Mouse (Mus musculus): ENCODE results near the gene Prap1.
A peak's percentile ranks its signal among the peaks of the same experiment; 100 is the strongest.
"Not testable (repeated sequence)": the region's sequence is repeated elsewhere in the genome, so short reads cannot be mapped to it uniquely, and the experiment has no call there.

Prap1 gene

DNA sequence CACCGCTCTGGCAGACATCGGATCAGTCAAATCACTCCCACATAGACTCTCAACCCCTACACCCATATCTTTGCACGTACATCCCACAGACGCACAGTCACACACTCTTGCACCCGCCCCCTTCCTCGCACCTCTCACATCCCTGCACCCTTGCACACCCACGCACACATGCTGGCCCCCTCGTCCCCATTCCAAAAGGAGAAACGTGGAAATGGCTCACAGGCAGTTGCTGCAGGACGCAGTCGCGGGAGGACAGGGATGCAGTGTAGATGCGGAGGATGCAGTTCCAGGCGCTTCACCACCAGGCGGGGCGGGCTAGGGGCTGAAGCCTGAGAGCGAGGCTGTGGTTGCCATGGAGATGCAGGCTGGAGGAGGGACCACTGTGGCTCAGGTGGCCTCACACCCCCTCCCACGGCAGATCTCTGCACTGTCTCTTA is 10.9 kb upstream of the Prap1 start, which contains the start of gene Caly:
TSS of gene Caly (minus strand) at position 307 of the 437 bp plus-strand sequence.
- DNase-seq: no peak

DNA sequence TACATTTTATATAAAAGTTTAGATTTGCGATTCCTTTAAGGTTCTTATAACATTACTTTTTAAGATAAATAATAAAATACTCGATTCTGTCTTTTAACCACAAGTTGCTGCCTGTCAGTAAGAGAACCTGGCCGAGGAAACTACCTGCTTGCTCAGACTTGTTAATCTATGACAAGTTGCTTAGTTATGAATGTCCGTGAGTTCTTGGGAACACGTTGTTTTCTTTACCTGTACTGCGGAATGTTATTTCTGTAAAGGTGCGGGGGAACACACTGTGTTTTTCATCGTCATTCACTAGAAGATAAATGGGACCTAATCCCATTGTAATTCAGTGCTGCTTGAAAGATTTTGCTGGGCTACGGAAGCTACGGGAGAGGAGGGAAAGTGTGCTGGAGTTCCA is 2.6 kb upstream of the Prap1 start:
- no peak for DNase-seq

DNA sequence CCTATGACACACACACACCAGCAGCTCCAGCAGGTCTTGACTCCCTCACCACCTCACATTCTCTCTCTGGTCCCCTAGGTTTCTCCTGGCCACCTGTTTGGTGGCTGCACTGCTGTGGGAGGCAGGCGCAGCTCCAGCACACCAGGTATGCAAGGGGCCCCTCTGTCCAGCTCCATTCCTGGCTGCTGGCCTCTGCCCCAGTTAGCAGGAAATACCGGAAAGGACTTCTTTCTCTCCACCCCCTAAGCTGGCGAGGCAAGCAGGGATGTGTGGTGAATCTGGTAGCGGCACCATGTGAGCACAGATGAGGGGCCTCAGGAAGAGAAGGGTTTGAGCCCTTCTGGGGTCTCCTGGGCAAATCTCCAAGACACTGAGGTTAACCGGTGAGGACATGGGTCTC is 1.8 kb downstream of the Prap1 start:
- no peak for DNase-seq

DNA sequence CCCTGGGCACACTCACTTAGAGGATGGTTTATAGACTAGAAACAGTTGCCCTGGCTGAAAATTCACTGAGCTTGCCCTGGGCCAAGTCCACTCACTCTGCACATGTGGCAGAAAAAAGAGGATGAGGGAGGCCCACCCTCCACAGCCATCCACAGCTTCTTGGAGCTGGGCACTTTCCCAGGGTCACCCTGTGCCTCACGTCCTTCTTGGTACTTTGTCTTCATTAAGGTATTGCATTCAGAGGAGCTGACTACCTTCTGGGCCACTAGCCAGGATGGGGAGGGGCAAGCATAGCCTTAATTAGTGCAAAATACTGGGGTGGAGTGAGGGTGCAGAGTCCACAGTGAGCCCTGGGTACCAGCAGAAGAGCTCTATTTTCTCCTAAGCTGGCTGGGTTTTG is 2.4 kb downstream of the Prap1 start:
- DNase-seq: no peak

DNA sequence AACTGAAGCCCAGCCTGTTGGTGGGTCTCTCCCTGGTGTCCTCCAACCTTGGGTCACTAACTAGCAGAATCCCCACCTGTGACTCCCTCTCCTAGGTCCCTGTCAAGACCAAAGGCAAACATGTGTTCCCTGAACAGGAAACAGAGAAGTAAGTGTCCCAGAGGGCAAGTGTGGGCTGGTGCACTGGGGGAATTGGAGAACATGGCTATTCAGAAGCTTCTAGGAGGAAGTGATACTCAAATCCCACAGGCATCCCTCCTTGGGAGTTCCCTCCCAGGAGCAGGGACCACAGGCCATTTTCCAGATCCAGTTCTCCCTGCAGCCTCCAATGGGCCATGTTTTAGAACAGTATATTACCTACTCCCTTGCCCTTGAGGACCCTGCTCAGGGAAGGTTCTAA is 2.9 kb downstream of the Prap1 start:
- DNase-seq: no peak

DNA sequence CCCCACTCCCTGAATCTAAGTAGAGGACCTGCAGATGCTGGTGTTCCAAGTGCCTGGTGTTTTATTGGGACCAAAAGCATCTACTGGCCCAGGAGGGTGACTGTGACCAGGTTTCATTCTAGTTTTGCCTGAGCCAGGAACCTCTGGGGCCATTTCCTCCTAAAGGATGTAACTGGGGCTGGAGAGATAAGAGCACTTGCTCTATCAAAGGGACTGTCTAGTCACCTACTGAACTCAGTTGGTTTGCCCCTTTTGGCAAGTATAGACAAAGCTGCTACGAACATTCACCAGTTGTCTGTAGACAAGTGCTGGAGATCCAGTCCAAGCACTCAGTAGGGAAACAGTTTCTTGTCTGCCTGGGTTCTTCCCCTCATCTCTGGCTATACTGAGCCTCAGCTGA is 5.3 kb downstream of the Prap1 start:
- DNase-seq: no peak

DNA sequence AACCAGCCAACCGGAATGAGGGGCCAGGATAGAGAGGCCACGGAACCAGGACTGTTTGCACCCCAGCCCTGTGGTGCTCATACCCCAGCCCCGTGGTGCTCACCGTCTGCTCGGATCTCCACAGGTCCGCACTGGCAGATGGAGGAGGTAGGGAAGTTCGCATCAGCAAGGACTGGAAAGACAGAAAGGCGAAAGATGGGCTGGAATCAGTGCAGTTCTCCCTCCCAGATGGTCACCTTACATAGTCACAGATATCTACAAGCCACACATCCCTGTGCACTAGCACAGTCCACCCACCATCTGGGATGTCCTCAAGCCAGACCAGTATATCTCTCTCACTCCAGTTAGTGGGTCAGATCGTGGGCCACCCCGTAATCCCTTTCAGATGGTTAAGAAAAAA is 8.3 kb downstream of the Prap1 start:
- no peak for DNase-seq

DNA sequence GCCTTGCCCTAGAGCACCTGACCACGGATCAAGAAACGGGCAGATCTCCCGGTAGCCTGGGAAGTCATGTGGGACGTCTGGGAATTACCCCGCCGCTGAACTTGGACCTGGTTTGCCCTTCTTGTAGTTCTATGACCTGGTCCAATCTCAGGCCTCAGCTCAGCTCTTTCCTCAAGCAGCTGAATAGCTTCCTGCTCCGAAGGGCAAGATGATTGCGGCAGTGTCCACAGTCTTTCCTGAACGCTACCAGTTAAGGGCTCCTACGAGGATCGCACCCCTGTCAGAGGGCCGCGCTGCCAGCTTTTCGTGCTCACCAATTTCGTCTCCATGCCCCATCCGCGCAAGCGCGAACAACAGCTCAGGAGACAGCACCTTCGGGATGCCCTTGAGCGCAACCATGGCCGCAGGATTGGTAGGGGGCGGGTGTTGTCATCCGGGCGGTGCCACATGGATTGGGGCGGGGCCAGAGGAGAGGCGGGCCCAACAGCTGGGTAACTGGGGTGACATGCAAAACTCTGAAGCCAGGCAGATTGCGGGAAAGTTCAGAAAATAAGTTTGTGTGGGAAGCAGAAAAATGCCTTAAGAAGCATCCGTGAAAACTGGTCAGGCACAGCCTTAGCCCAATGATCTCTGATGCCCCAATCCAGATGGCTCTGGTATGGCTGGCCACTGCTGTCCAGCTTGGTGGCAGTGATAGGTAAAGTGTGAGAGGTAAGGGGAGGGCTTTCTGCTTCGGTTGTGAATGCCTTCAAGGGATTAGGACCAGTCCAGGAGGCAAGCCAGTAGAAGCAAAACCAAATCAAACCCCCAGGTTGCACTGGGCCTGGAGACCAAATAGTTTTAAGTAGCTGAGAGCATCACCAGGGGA is 9.0 kb downstream of the Prap1 start, which contains the start of gene Fuom:
TSS of gene Fuom (minus strand) at position 449 of the 868 bp plus-strand sequence.
- peak; percentile 67 to 78 for DNase-seq

DNA sequence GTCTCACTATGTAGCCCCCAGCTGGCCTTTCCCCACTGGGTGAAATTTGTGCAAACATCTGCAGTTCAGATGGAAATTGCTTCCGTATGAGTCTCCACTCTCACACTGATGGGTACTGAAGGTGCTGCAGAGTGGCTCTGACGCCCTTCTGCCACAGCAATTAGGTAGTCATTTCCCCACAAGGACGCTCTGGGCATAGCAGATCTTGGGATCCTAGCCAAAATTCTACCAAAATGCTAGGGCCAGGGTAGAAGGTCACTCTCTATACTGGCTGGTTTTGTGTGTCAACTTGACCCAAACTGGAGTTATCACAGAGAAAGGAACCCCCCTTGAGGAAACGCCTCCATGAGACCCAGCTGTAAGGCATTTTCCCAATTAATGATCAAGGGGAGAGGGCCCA is 10.8 kb downstream of the Prap1 start:
- no peak for DNase-seq

DNA sequence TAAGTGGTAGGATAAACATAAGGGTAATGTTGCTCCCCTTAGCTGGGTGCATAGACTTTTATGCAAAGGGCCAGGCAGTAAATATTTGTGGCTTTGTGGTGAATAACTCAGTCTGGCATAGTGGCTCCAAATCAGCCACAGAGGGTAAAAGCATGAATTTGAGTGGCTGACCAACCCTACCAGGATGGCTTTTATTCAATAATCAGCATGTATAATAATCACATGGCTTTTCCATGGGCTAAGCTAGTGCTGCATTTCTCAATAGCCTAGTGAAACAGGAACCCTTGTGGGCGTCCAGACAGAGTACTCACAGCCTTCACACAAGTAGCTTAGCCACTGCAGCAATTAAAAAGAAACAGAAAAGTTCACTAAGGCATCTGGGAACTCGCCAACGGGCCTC is 18.7 kb downstream of the Prap1 start:
- DNase-seq: no peak

DNA sequence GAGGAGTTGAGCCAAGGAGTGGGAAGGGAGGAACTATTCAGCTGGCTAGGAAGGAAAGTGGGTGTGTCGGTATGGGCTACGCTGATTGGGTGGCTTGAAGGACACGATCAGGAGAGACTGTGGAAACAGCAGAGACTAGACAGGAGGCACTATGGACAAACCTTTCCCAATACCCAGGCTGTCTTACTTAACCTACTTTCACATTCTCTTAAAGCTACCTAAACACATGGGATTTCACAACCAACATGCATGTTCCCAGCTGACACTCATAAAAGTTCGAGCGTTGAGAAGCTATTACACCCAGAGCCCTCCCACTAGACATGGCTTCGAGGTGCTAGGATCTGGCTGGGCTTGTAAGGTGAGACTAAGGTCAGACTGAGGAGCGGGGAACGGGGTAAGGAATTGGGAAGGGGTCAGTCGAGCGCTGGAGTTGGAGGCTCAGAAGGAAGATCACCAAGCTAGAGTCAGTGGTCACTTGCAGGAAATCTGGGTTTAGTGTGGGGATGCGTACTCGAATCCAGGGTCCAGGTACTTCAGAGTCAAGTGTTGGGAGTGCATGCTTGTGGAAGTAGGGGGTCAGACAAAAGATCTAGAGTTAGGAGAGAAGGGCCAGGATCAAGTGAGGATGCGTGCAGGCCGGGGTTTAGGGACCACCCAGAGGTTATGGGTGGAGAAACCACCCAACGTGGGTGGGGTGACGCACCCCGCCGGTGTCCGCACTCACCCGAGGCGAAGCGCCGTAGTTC is 22.6 kb downstream of the Prap1 start, which contains the start of gene Paox:
TSS of gene Paox (plus strand) at position 217 of the 746 bp plus-strand sequence.
- DNase-seq: no peak

DNA sequence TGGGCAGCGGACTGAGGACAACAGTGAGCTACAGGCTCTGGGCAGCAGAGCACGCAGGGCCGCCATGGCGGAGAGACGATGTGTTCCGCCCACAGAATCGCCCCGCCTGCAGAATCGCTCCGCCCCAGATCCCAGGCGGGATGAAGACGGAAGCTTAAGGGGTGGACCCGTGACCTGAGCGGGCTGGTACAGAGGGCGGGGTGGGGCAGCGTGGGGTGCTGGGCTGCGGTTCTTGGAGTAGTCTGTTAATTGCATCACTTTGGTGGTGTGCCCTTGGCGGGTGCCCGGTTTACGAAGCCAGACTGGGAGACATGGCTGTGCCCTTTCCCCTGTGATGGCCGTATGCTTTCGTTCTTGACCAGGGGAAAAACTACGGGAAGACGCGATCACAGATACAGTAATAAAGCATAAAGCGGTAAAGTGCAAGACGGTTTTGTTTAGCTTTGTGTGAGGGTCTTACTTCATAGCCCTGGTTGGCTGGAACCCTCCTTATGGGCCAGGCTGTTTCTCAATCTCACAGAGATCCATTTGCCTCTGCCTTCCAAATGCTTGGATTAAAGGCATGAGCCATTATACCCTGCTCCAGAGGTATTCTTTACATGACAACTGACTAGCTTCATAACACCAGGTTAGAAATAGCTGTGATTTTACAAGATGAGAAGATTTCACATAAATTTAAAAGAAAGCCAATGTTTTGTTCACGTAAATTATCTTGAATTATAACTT is 23.3 kb downstream of the Prap1 start, which contains the start of gene Echs1:
TSS of gene Echs1 (minus strand) at position 148 of the 726 bp plus-strand sequence.
- peak; percentile 82 to 90 for DNase-seq

DNA sequence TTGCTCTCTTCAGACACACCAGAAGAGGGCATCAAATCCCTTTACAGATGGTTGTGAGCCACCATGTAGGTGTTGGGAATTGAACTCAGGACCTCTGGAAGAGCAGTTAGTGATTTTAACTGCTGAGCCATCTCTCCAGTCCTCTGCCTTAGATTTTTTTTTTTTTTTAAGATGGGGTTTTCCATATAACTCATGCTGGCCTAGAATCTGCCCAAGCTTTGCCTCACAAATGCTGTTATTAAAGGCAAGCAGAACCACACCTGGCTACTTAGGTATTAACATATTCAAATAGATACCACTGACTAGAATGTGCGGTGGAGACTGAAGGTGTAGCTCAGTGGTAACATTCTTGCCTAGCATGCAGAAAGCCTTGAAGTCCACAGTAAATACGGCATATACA is 27.3 kb downstream of the Prap1 start:
- no peak for DNase-seq

DNA sequence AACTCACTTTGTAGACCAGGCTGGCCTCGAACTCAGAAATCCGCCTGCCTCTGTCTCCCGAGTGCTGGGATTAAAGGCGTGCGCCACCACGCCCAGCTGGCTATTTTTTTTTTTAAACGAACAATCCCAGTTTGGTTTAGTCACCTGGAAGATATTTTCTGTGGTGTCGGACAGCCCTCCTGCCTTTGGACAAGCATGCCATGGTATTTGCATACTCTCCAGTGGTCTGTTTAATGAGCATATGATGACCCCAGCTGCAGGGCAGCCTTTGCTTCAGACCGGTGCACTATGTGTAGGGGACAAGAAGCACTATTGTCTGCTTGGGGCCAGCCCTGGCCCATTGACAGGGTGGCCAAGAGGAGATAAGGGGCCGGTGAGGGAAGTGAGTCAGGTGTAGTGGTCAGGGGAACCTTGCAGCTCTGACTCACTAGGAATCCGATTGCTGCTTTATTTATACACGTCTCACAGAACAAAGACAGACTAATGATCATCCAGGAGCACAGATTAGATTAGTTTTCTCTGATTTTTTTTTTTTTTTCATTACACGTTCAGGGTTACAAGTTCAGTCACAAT is 28.2 kb downstream of the Prap1 start:
- no peak for DNase-seq

DNA sequence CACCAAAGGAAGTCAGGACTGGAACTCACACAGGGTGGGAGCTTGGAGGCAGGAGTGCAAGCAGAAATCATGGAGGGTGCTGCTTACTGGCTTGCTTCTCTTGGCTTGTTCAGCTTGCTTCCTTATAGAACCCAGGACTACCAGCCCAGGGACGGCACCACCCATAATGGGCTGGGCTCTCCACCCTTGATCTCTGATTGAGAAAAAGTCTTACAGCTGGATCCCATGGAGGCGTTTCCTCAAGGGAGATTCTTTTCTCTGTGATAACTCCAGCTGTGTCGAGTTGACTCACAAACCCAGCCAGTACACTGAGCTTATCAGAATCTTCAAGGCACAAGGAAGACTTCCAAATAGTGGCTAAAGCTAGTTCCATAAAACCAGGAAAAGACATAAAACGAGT is 29.6 kb downstream of the Prap1 start:
- DNase-seq: no peak

DNA sequence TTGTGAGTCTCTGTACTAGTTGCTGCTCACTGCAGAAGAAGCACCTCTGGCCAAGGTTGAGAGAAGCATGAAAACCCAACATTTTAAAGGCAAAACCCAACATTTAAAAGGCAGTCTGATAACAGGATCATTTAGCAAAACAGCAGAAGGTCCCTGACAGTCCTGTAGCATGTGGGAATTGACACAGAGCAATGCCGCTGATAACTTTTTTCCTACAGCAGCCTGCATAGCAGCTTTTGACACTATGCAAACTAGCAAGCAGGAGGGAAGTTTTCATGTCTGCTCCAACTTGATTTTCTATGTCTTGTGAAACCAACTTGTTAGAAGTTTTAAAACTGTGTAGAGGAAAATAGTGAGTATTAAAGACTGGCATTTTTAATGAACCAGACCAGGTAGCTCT is 31.2 kb downstream of the Prap1 start:
- DNase-seq: no peak

DNA sequence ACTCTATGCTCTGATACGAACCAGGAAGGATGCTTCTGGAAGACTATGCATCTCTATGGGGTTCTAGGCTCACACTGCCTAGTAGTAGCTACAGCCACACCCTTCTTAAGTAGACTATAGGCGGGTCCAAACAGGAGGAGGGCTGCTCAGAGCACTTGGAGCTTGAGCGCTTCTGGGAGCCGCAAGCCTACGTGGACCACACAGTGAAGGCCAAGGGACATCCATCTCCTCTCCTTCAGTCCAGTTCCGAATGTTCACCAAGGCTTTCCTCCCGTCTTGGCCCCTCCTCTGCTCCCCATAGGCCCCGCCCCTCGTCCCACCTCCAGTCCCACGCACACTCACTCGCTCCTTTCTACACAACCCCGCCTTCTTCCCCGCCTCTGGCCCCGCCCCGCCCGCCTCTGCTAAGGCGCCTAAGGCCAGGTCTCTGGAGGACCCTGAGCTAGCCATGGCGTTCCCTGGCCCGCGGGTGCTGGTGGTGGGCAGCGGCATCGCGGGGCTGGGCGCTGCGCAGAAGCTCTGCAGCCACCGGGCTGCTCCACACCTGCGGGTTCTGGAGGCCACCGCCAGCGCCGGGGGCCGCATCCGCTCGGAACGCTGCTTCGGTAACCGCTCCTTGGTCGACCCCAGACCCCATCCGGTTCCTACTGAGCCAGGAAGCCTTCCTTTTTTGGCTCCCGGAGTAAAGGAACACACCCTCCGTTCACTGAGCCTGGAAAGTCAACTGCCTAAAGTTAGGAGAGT is 32.3 kb downstream of the Prap1 start:
- DNase-seq: peak; percentile 91 to 94

DNA sequence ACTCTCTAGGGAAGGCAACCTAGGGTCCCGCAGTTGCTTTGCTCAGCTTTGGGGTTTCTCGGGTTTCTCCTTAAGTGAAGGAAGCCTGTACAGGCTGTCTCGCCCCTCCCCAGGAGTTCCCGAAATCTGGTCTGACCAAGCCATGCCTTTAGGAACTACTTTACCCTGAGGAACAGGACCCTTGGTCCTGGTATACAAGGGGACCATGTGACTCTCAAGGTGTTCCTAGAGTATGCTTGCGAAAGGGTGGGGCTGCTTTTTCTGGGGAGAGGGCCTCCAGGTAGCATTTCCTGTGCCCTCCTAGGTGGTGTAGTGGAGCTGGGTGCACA is 32.8 kb downstream of the Prap1 start:
- no peak for DNase-seq

DNA sequence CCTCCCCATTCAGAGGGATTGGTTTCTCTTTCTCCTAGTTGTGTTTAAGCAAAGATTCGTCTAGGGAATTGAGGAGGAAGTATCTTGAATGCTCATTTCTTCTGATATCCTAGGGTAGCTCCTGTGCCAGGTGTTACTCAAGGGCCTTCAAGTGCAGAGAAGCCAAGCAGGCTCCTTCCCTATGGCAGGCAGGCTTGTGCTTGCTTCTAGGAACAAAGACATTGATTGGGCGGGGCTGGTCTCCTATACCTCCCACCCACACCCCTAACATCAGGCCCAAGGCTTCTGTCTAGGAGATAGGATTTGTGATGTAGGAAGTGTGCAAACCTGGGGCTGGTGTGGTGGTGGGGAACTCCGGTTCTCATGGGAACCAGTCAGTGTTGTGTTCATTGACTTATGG is 33.7 kb downstream of the Prap1 start:
- no peak for DNase-seq

DNA sequence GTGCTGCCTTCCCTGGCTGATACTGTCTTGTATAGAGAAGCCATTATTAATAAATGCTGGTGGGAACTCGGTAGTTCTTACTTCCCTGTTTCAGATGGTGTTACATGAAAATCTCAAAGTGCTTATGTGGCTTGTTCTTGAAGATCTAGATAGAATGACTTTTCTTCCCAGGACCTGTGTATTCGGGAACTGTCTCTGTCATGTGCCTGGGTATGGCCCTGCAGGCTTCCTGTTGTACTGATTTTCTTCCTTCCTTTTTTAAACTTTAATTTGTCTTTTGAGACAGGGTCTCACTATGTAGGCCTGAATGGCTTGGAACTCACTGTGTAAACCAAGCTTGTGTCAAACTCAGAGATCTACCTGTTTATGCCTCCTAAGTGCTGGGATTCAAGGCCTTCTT is 34.7 kb downstream of the Prap1 start:
- DNase-seq: no peak

DNA sequence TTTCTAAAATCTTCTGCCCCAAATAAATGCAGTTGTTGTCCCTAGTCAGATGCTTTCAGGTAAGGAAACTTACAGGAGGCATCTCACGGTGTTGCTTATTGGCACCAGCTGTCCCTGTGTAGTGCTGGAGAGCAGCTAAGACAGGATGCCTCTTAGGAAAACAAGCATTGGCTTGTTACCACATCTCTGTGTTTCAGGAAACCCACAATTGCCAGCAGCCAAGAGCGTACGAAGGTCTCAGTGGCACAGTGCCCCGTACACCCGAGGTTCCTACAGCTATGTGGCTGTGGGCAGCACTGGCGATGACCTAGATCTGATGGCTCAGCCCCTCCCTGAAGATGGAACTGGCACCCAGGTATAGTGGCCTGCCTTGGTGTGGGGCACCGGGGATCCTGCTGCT is 39.0 kb downstream of the Prap1 start:
- DNase-seq: not testable (repeated sequence)

DNA sequence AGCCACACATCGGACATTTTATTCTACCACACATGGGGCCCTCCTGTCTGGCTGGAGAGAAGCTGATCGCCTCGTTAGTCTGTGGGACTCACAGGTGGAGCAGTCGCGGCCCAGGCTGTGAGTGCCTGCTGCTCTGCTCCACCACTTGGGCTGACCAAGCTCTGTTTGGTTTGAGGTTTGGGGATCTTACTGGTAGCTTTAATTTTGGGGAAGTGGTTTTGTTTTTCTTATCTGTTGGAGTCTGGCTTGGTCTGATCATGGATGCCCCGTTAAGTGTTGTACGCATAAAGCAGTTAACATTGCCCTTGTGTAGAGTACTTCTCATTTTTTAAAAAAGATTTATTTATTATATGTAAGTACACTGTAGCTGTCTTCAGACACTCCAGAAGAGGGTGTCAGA is 40.8 kb downstream of the Prap1 start:
- not testable (repeated sequence) for DNase-seq

Data from spleen, adult 18-20 months (tissue).